Mouse (Mus musculus): ENCODE measurements around the gene Cdk5rap2. TPM values are rescaled to one million over a fixed set of nuclear protein-coding genes. Genes with fewer than 3 reads are reported as not detected.

The Cdk5rap2 gene
- total RNA-seq (2023), result 10 to 100 TPM; 29.8 to 30.7 TPM

DNA sequence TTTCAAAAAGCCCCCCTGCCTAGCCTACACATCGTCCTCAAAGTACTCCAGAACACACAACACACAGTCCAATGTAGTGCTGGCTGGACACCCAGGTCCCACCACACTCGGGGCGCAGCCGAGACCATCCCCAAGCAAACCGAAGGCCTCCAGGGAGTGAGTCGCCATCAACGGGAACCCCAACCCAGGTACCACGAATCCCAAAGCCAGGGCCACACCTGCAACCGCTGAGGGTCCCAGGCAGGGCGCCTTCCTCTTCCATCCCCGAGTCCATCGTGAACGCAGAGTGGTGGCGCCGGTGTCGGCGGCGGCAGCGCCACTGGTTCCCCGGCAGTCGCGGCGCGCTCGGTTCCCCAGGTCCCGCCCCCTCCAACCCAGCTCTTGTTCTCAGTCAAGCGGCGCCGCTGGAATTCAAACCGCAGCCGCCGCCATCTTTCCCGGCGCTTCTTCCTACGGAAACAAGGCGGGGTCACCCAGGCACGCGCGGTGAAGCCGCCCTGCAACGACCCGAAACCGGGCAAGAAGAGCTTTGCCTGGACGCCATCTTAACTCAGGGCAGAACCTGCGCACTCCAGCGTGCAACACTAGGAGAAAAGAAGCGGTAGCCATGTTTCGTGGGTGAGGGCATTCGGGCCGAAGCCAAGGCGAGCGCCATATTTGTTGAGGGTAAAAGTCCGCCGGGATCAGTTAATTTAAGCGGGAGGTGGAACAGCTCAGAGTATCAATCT, at the start of gene Cdk5rap2:
Gene Cdk5rap2, minus strand, starts transcription at position 450 of the 728 bp plus-strand sequence.

Other genes starting within 250 kb of the Cdk5rap2 start
- gene Megf9, start 124.6 kb upstream of the Cdk5rap2 start, total RNA-seq (2023), result 1 to 10 TPM; 4.2 to 6.4 TPM